10 mouse cellular contexts compared by ENCODE assay signal in the genomic region with DNA sequence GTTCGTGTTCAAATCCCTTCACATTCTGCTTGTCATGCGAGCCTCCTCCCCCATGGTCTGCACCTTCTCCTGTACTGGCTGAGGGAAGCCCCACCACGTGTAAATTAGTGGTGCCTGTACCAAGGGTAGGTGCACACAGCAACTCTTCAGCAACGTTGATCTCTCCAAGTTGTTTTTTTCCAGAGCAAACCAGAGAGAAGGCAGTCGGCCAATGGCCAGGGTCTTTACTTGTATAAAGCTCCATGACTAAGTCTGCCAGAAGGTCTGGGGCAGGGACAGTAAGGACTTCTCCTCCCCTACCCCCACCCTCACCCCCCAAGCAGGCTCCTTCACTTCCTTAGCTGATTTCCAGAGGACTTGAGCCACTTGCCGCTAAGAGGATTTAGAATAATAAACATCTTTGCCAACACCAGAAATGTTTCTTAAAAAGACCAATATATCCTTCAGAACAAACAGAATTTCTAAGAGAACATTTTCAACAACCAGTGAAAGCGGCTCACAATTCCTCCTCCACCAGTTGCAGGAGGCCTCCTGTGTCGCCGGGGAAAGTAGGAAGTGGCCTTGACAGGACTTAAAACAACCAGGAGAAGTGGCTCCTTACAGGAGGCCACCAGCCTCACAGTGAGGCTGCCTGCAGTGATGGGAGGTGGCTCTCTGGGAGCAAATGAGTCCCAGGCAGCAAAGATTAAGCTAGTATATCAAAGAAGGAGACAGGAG.
DNase-seq lines count a peak whose midpoint lies in the region; ATAC-seq lines count a peak whose summit lies in the region.
"Had no signal": no experiment of that assay in that cellular context is flagged by ENCODE, and none has a peak within 500 bp of the region (broad histone marks: within the 10 kb centered on the region; RNA-seq: fewer than 3 reads in every experiment).

No protein-coding gene starts in this region.

- no peak overlapping the region for H3K4me2 ChIP-seq in forebrain, embryonic 12.5 days
- H3K4me2 ChIP-seq in hindbrain, embryonic 12.5 days (replicated peaks), result no peak overlapping the region
- no peak overlapping the region for H3K4me2 ChIP-seq in hindbrain, embryonic 11.5 days (replicated peaks; ENCODE audit: low read depth, low read length)
- H3K4me2 ChIP-seq in lung, embryonic 16.5 days (ENCODE audit: low read depth, low read length), result no peak overlapping the region
- H3K4me2 ChIP-seq in stomach, embryonic 16.5 days (ENCODE audit: low read depth, low read length), result no peak overlapping the region

- 67% methylated on average over 9 of the region's 9 CpGs for WGBS in forebrain, embryonic 10.5 days
- WGBS in forebrain, embryonic 12.5 days, result 65% methylated on average over 9 of the region's 9 CpGs
- WGBS in hindbrain, embryonic 12.5 days, result 60% methylated on average over 9 of the region's 9 CpGs
- WGBS in hindbrain, embryonic 11.5 days, result 57% methylated on average over 9 of the region's 9 CpGs
- WGBS in lung, embryonic 16.5 days, result 29% methylated on average over 9 of the region's 9 CpGs
- 39% methylated on average over 9 of the region's 9 CpGs for WGBS in stomach, embryonic 16.5 days

- no peak for DNase-seq in forebrain, embryonic 10.5 days (ENCODE audit: extremely low spot score, low spot score)
- DNase-seq in hindbrain, embryonic 11.5 days (ENCODE audit: low spot score), result no peak
- no peak for DNase-seq in lung, postnatal 36 days
- DNase-seq in spleen, postnatal 14 days (ENCODE audit: low spot score in 2 of 2), result no peak

- no peak overlapping the region for H3K9ac ChIP-seq in forebrain, embryonic 12.5 days
- H3K9ac ChIP-seq in hindbrain, embryonic 12.5 days, result no peak overlapping the region
- H3K9ac ChIP-seq in hindbrain, embryonic 11.5 days (ENCODE audit: low read depth, low read length), result no peak overlapping the region
- peak overlapping the region; percentile 5; the same call in 1 of the 2 replicates for H3K9ac ChIP-seq in lung, embryonic 16.5 days (ENCODE audit: low read length)
- no peak overlapping the region for H3K9ac ChIP-seq in stomach, embryonic 16.5 days (ENCODE audit: low read length)

- H3K36me3 ChIP-seq in forebrain, embryonic 10.5 days (replicated peaks), result peaks cover 15% of the 10 kb centered on the region
- no peaks in the 10 kb centered on the region for H3K36me3 ChIP-seq in forebrain, embryonic 12.5 days (replicated peaks)
- H3K36me3 ChIP-seq in hindbrain, embryonic 12.5 days, result no peaks in the 10 kb centered on the region
- H3K36me3 ChIP-seq in hindbrain, embryonic 11.5 days (ENCODE audit: control insufficient read depth, insufficient read depth, low read length), result no peaks in the 10 kb centered on the region
- H3K36me3 ChIP-seq in lung, embryonic 16.5 days (ENCODE audit: control insufficient read depth, insufficient read depth, low read length), result peaks cover 14% of the 10 kb centered on the region
- H3K36me3 ChIP-seq in stomach, embryonic 16.5 days (ENCODE audit: control insufficient read depth, insufficient read depth, low read length), result no peaks in the 10 kb centered on the region

- H3K4me3 ChIP-seq in forebrain, embryonic 10.5 days, result no peak overlapping the region
- no peak overlapping the region for H3K4me3 ChIP-seq in forebrain, embryonic 12.5 days (replicated peaks)
- no peak overlapping the region for H3K4me3 ChIP-seq in hindbrain, embryonic 12.5 days
- H3K4me3 ChIP-seq in hindbrain, embryonic 11.5 days (ENCODE audit: low read depth, low read length), result no peak overlapping the region
- H3K4me3 ChIP-seq in lung, embryonic 16.5 days (ENCODE audit: low read length), result no peak overlapping the region
- H3K4me3 ChIP-seq in stomach, embryonic 16.5 days (replicated peaks; ENCODE audit: low read length), result no peak overlapping the region
- H3K4me3 ChIP-seq: megakaryocyte, embryonic 14.5 days; myocyte had no signal

- H3K4me1 ChIP-seq in forebrain, embryonic 10.5 days, result peaks cover 41% of the 10 kb centered on the region
- peaks cover 8% of the 10 kb centered on the region for H3K4me1 ChIP-seq in forebrain, embryonic 12.5 days
- peaks cover 32% of the 10 kb centered on the region for H3K4me1 ChIP-seq in hindbrain, embryonic 12.5 days
- no peaks in the 10 kb centered on the region; the same call in 1 of the 2 replicates for H3K4me1 ChIP-seq in hindbrain, embryonic 11.5 days (replicated peaks; ENCODE audit: control insufficient read depth, insufficient read depth, low read length)
- peaks cover 63% of the 10 kb centered on the region for H3K4me1 ChIP-seq in lung, embryonic 16.5 days (replicated peaks; ENCODE audit: control insufficient read depth, insufficient read depth, low read length)
- peaks cover 45% of the 10 kb centered on the region for H3K4me1 ChIP-seq in stomach, embryonic 16.5 days (ENCODE audit: control insufficient read depth, insufficient read depth, low read length)

- no peak for ATAC-seq in forebrain, embryonic 12.5 days (ENCODE audit: low FRiP score)
- ATAC-seq in hindbrain, embryonic 12.5 days (ENCODE audit: low FRiP score), result no peak
- ATAC-seq in hindbrain, embryonic 11.5 days (ENCODE audit: low FRiP score), result no peak
- ATAC-seq in lung, embryonic 16.5 days (ENCODE audit: low read depth), result no peak
- ATAC-seq in stomach, embryonic 16.5 days (ENCODE audit: insufficient read depth, low FRiP score), result peak; percentile 45; the same call in 1 of the 2 replicates

- 0 out of 2 replicates have a peak overlapping the region, but pooled peaks have one; percentile 32 for H3K27ac ChIP-seq in forebrain, embryonic 10.5 days
- no peak overlapping the region for H3K27ac ChIP-seq in forebrain, embryonic 12.5 days
- H3K27ac ChIP-seq in hindbrain, embryonic 12.5 days, result peak overlapping the region; percentile 52
- H3K27ac ChIP-seq in hindbrain, embryonic 11.5 days (ENCODE audit: low read depth, low read length), result no peak overlapping the region; the same call in 1 of the 2 replicates
- H3K27ac ChIP-seq in lung, embryonic 16.5 days (ENCODE audit: low read length), result peak overlapping the region; percentile 92
- H3K27ac ChIP-seq in stomach, embryonic 16.5 days (ENCODE audit: low read length), result peak overlapping the region; percentile 77

- no peaks in the 10 kb centered on the region for H3K9me3 ChIP-seq in forebrain, embryonic 10.5 days
- H3K9me3 ChIP-seq in forebrain, embryonic 12.5 days, result no peaks in the 10 kb centered on the region
- H3K9me3 ChIP-seq in hindbrain, embryonic 12.5 days (replicated peaks), result no peaks in the 10 kb centered on the region
- H3K9me3 ChIP-seq in hindbrain, embryonic 11.5 days (ENCODE audit: control insufficient read depth, low read length), result no peaks in the 10 kb centered on the region
- no peaks in the 10 kb centered on the region for H3K9me3 ChIP-seq in lung, embryonic 16.5 days (ENCODE audit: control insufficient read depth, low read length)
- H3K9me3 ChIP-seq in stomach, embryonic 16.5 days (replicated peaks; ENCODE audit: control insufficient read depth, low read length), result no peaks in the 10 kb centered on the region
- H3K9me3 ChIP-seq: megakaryocyte, embryonic 14.5 days had no signal

- H3K27me3 ChIP-seq in forebrain, embryonic 10.5 days (ENCODE audit: poor library complexity, severe bottlenecking), result 0 out of 2 replicates have a peak, but pooled peaks cover 11% of the 10 kb centered on the region
- H3K27me3 ChIP-seq in forebrain, embryonic 12.5 days, result peaks cover 11% of the 10 kb centered on the region; the same call in 1 of the 2 replicates
- H3K27me3 ChIP-seq in hindbrain, embryonic 12.5 days, result no peaks in the 10 kb centered on the region
- no peaks in the 10 kb centered on the region for H3K27me3 ChIP-seq in hindbrain, embryonic 11.5 days (ENCODE audit: control insufficient read depth, insufficient read depth, low read length)
- no peaks in the 10 kb centered on the region for H3K27me3 ChIP-seq in lung, embryonic 16.5 days (ENCODE audit: control insufficient read depth, insufficient read depth, low read depth, low read length)
- H3K27me3 ChIP-seq in stomach, embryonic 16.5 days (ENCODE audit: control insufficient read depth, insufficient read depth, low read length), result no peaks in the 10 kb centered on the region
- H3K27me3 ChIP-seq: megakaryocyte, embryonic 14.5 days had no signal

Comparison
In these comparisons a context has a peak if more than half of its experiments do, and no peak if none do; other contexts are left out.
1. H3K27ac ChIP-seq: peak in forebrain, embryonic 10.5 days (single experiment), hindbrain, embryonic 12.5 days (single experiment), lung, embryonic 16.5 days (single experiment) and stomach, embryonic 16.5 days (single experiment); none in forebrain, embryonic 12.5 days (single experiment) and hindbrain, embryonic 11.5 days (single experiment).